Mouse (Mus musculus): ENCODE results near the gene Pvalb. TPM values are rescaled to one million over a fixed set of nuclear protein-coding genes. Genes with fewer than 3 reads are reported as not detected.

Pvalb gene
- polyA plus RNA-seq (2012; rRNA removed): 0.32 and 1.7 TPM in 2 replicates

GRCm38 (mm10) chr15:78206312-78206711 is at the start of gene Pvalb:
Pvalb (minus strand) TSS chr15:78206400.

GRCm38 (mm10) chr15:78244695-78245492 is 38.7 kb upstream of the Pvalb start, which contains the start of gene Ncf4:
Ncf4 (plus strand) TSS chr15:78244801.

GRCm38 (mm10) chr15:78173972-78174886 is 32.0 kb downstream of the Pvalb start, which contains the start of gene Ift27:
Ift27 (minus strand) TSS chr15:78174107.

Other genes with a start within 250 kb of the Pvalb start
- gene Foxred2, start 249.7 kb downstream of the Pvalb start, polyA plus RNA-seq (2012; rRNA removed): 1.0 and 1.1 TPM in 2 replicates
- gene Eif3d, start 235.6 kb downstream of the Pvalb start, polyA plus RNA-seq (2012; rRNA removed): 78.2 and 129 TPM in 2 replicates
- 0.02 and 0.08 TPM in 2 replicates for gene Cacng2, start 86.4 kb downstream of the Pvalb start, polyA plus RNA-seq (2012; rRNA removed)
- 22.5 and 25.2 TPM in 2 replicates for gene Ift27, start 32.3 kb downstream of the Pvalb start, polyA plus RNA-seq (2012; rRNA removed)
- gene Ncf4, start 38.4 kb upstream of the Pvalb start, polyA plus RNA-seq (2012; rRNA removed): 2.7 and 4.7 TPM in 2 replicates
- gene Csf2rb2, start 99.3 kb upstream of the Pvalb start, polyA plus RNA-seq (2012; rRNA removed): 2.1 and 3.5 TPM in 2 replicates
- gene Csf2rb, start 119.4 kb upstream of the Pvalb start, polyA plus RNA-seq (2012; rRNA removed): 2.9 and 3.2 TPM in 2 replicates
- not detected in 2 replicates for gene Tex33, start 189.5 kb upstream of the Pvalb start, polyA plus RNA-seq (2012; rRNA removed)
- 197 and 218 TPM in 2 replicates for gene Tst, start 199.5 kb upstream of the Pvalb start, polyA plus RNA-seq (2012; rRNA removed)
- gene Mpst, start 200.0 kb upstream of the Pvalb start, polyA plus RNA-seq (2012; rRNA removed): 399 and 401 TPM in 2 replicates
- 107 and 127 TPM in 2 replicates for gene Kctd17, start 222.2 kb upstream of the Pvalb start, polyA plus RNA-seq (2012; rRNA removed)

All from stomach, adult 2 months (tissue).